Mouse (Mus musculus): ENCODE results near the gene St3gal5. TPM values are rescaled to one million over a fixed set of nuclear protein-coding genes. Genes with fewer than 3 reads are reported as not detected.
A peak's percentile ranks its signal among the peaks of the same experiment; 100 is the strongest.

The St3gal5 gene
- polyA plus RNA-seq, 1 experiment = 10.4 TPM

- peak; percentile 63 for DNase-seq
- TF ChIP-seq POLR2A (IDR thresholded peaks at IDR 0.05; ENCODE audit: low read depth, low read length) (no peak), CTCF (conservative IDR thresholded peaks at IDR 0.05; ENCODE audit: insufficient read depth, insufficient read length, low read depth, low read length) (no peak)
- H3K4me1 ChIP-seq (ENCODE audit: control insufficient read depth, insufficient read depth, low read length) = no peaks in the 10 kb centered on the region; the same call in 1 of the 2 replicates
- H3K27me3 ChIP-seq (replicated peaks; ENCODE audit: control insufficient read depth, insufficient read depth, low read length) = no peaks in the 10 kb centered on the region
- no peak overlapping the region for H3K4me3 ChIP-seq (ENCODE audit: insufficient read depth, low read depth, low read length)
- 58% methylated on average over 5 of the region's 5 CpGs for WGBS
- no peaks in the 10 kb centered on the region for H3K36me3 ChIP-seq (ENCODE audit: control insufficient read depth, insufficient read depth, low read length)
- no peak overlapping the region for H3K27ac ChIP-seq (ENCODE audit: insufficient read depth, low read depth, low read length)
Observed at GRCm38 (mm10) chr6:72203279-72203678, 105.9 kb downstream of the St3gal5 start.

Other genes starting within 250 kb of the St3gal5 start
- 13.4 and 19.4 TPM in 2 replicates for gene Ptcd3, start 188.8 kb upstream of the St3gal5 start, polyA plus RNA-seq (2012; rRNA removed)
- gene Polr1a, start 188.5 kb upstream of the St3gal5 start, polyA plus RNA-seq (2012; rRNA removed) = 9.8 and 11.6 TPM in 2 replicates
- gene Atoh8, start 138.0 kb downstream of the St3gal5 start, polyA plus RNA-seq (2012; rRNA removed) = 7.7 and 10.1 TPM in 2 replicates
- not detected in 2 replicates for gene Sftpb, start 207.0 kb downstream of the St3gal5 start, polyA plus RNA-seq (2012; rRNA removed)
- 17.8 and 18.2 TPM in 2 replicates for gene Usp39, start 247.6 kb downstream of the St3gal5 start, polyA plus RNA-seq (2012; rRNA removed)
- gene 0610030E20Rik, start 249.7 kb downstream of the St3gal5 start, polyA plus RNA-seq (2012; rRNA removed) = 15.1 and 15.2 TPM in 2 replicates